Mouse (Mus musculus) hindlimb bud, embryonic 11.5 days (tissue): Measurements from ENCODE around the gene Vmn1r44.
"Not testable (repeated sequence)": the region's sequence is repeated elsewhere in the genome, so short reads cannot be mapped to it uniquely, and the experiment has no call there.

ENCODE experiments used
- DNase-seq: peaks from one replicate; pipeline ENCODE4 v3.0.0-alpha.2; 2012; ENCODE audit warnings: low read depth, low spot score; ENCODE audit errors: extremely low spot score

The Vmn1r44 gene

GRCm38 (mm10) chr6:89883360-89883759, at the start of gene Vmn1r44:
Vmn1r44 (plus strand) TSS chr6:89883660.
- no peak for DNase-seq

DNA sequence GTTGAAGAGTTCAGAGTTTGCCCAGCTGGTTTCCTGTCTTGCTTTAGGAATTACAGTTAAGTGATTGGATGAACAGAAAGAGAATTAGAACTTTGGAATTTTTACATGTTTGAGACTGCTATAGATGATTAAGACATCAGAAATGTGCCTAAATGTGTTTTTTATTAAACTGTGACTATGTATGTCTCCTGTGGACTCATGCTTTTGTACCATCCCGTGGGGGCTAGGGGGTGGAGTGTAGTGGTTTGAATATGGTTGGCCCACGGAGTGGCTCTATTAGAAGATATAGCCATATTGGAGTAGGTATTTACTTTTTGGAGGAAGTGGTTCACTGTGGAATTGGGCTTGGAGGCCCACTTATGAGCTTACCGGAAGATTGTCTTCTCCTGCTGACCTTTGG, 25.9 kb upstream of the Vmn1r44 start:
- no peak for DNase-seq

GRCm38 (mm10) chr6:89859839-89860238, 23.6 kb upstream of the Vmn1r44 start:
- no peak for DNase-seq

DNA sequence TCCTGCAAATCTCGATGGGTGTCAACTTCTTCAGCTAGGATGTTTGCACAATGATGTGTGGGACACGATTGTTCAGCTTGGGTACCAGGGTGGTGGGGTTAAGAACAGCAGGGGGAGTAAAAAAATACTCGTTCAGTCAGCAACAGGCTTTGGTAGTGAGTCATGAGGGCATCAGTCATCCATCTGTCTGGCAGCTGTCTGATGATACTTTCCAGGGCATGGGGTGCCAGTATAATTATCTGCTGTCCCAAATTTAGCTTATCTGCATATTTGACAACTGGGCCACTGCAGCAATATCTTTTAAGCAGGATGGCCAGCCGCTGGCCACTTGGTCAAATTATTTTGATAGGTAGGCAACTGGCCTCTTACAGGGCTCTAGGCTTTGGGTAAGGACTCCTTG, 19.7 kb upstream of the Vmn1r44 start:
- no peak for DNase-seq

DNA sequence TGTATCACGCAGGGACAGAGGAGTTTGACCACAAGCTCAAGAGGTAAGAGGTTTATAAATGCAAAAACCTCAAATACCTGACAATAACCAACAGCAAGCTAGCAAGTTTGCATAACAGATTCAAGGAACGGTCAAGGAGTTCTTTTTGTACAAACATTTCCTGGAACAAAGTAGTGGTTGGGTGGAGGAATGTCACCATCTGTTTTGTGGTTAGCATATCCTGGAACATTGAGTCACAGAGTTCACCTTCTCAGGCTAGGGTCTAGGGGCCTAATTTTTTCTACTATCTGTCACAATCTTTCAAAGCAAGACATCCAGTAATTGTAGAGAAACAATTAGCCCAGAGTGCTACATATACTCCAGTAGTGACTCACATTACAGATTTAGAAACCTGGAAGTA, 16.2 kb upstream of the Vmn1r44 start:
- no peak for DNase-seq

DNA sequence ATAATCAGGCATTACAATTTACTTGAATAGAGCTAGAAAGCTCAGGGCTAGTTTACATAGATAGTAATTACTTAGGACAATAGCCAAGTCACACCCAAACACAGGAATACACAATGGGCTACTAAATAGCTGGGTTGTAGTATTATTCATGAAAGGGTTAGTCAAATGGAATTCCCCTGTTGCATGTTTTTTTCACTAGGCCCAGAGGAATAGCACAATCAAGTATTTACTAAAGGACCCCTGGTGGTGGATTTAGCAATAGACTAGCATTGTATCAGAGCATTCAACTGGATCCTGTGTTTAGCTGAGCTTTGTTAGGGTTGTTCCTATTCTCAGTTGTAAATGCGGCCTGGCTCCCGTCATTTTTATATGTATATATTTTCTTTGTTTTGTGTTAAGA, 15.5 kb upstream of the Vmn1r44 start:
- DNase-seq, result no peak

- DNase-seq, result not testable (repeated sequence)
Measured at GRCm38 (mm10) chr6:89876313-89876712, 7.1 kb upstream of the Vmn1r44 start, which contains the start of the genes Vmn1r42 and Vmn1r43. Vmn1r42 (minus strand) TSS chr6:89876413. Vmn1r43 (minus strand) TSS chr6:89876413.

DNA sequence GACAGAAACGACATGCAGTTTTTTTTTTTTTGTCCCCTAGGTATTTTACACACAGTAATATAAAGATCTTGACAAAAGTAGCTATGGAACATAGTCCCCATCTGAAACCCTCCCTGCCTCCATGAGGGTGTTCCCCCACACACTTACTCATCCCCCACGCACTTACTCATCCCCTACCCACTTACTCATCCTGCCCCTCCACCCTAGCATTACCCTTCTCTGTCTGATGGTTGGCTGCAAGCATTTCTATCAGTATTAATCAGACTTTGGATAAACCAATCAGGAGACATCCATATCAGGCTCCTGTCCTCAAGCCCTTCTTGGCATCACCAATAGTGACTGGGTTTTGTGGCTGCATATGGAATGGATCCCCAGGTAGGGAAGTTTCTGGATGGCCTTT, 6.5 kb upstream of the Vmn1r44 start:
- DNase-seq, result no peak

DNA sequence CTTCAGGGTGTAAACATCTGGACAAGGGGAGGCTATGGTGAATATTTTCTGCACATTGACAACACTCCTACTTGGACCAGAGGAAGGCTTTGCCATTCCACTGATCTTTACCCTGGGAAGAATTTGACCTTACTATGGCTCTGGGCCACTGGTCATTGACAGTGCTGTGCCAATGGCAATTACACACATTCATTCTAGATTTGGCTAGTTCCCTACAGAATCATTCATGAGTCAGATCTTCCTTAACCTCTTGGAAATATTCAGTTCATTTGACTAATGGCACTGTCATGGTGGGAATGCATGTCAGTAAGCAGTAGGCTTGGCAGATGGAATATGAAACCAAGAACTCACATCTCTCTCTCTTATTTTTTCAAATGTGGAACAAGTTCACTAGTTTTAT, 2.6 kb upstream of the Vmn1r44 start:
- DNase-seq, result no peak

GRCm38 (mm10) chr6:89883812-89884211, 352 bp downstream of the Vmn1r44 start:
- no peak for DNase-seq

GRCm38 (mm10) chr6:89940498-89940897, 57.0 kb downstream of the Vmn1r44 start, which contains the start of gene Vmn1r45:
Vmn1r45 (minus strand) TSS chr6:89940598.
- DNase-seq, result not testable (repeated sequence)

DNA sequence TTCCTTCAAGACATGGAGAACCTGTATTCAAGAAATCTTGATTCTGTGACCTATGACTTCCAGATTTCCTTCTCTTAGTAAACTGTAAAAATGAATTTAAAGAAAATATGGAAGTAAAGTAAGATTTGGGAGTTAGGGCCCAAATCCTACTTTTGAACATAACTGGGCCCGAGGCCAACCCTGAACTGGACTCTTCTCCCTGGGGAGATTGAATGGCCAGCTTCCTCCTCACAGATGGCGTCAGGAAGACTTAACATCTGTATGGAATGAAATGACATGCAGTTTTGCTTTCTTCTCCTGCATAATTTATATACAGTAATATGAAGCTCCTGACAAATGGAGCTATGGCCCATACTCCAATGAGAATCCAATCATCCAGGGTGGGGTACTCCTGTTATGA, 57.5 kb downstream of the Vmn1r44 start:
- no peak for DNase-seq
